ENCODE assay signal across 14 mouse cellular contexts in genomic region chr2:149836471-149837135, GRCm38 (mm10). TPM values are rescaled to one million over a fixed set of nuclear protein-coding genes. Genes with fewer than 3 reads are reported as not detected.
"Had no signal": no experiment of that assay in that cellular context is flagged by ENCODE, and none has a peak within 500 bp of the region (broad histone marks: within the 10 kb centered on the region; RNA-seq: fewer than 3 reads in every experiment).

No protein-coding gene starts in this region.

- ATAC-seq: liver, embryonic 12.5 days; midbrain, embryonic 13.5 days; midbrain, embryonic 16.5 days had no signal

- DNase-seq: kidney, adult 2 months; kidney, postnatal 25 days; layer of hippocampus, adult 9-11 months; liver; lung, adult 18-20 months; lung, postnatal 10 days; lung, postnatal 36 days; retina, postnatal 1 day; thymus, postnatal 25 days had no signal

RNA-seq across cellular contexts. Expression of gene C530025M09Rik, which starts 5.6 kb away (rescaled TPM):
- total RNA-seq: monocyte, adult 5-6 weeks; neutrophil, adult 5-6 weeks had no signal

RNA-seq across cellular contexts. Expression of gene Syndig1, which starts 7.6 kb away (rescaled TPM):
- total RNA-seq: monocyte, adult 5-6 weeks; neutrophil, adult 5-6 weeks had no signal
